ENCODE assay signal across 11 mouse cellular contexts in genomic region chr13:41705636-41706035, GRCm38 (mm10).
A peak's percentile ranks its signal among the peaks of the same experiment; 100 is the strongest.
DNase-seq lines count a peak whose midpoint lies in the region; ATAC-seq and TF ChIP-seq lines count a peak whose summit lies in the region.
"Had no signal": no experiment of that assay in that cellular context is flagged by ENCODE, and none has a peak within 500 bp of the region (broad histone marks: within the 10 kb centered on the region; RNA-seq: fewer than 3 reads in every experiment).

No protein-coding gene starts in this region.

- H3ac ChIP-seq in C2C12 (ENCODE audit: control insufficient read depth, insufficient read length, low read depth) = no peak overlapping the region

- H3K27ac ChIP-seq in intestine, embryonic 14.5 days (ENCODE audit: low read depth) = 0 out of 2 replicates have a peak overlapping the region, but pooled peaks have one; percentile 11
- H3K27ac ChIP-seq in intestine, postnatal 0 days (ENCODE audit: low read depth, low read length) = no peak overlapping the region
- H3K27ac ChIP-seq in embryonic facial prominence, embryonic 10.5 days (replicated peaks) = no peak overlapping the region
- H3K27ac ChIP-seq in forebrain, embryonic 15.5 days (replicated peaks) = no peak overlapping the region
- H3K27ac ChIP-seq: forebrain, embryonic 13.5 days; midbrain, embryonic 15.5 days had no signal

- H3K9ac ChIP-seq in intestine, embryonic 14.5 days (ENCODE audit: low read length) = no peak overlapping the region
- no peak overlapping the region for H3K9ac ChIP-seq in intestine, postnatal 0 days (ENCODE audit: low read depth, low read length)
- H3K9ac ChIP-seq in forebrain, embryonic 15.5 days (replicated peaks) = no peak overlapping the region
- H3K9ac ChIP-seq: forebrain, embryonic 13.5 days; midbrain, embryonic 15.5 days had no signal

- H3K9me3 ChIP-seq in intestine, embryonic 14.5 days (ENCODE audit: control insufficient read depth, low read length) = no peaks in the 10 kb centered on the region
- no peaks in the 10 kb centered on the region for H3K9me3 ChIP-seq in intestine, postnatal 0 days (ENCODE audit: control insufficient read depth)
- H3K9me3 ChIP-seq in embryonic facial prominence, embryonic 10.5 days = no peaks in the 10 kb centered on the region
- no peaks in the 10 kb centered on the region for H3K9me3 ChIP-seq in forebrain, embryonic 15.5 days
- H3K9me3 ChIP-seq: forebrain, embryonic 13.5 days; midbrain, embryonic 15.5 days had no signal

- H3K79me2 ChIP-seq in C2C12 (ENCODE audit: control insufficient read depth, insufficient read depth) = no peaks in the 10 kb centered on the region

- no peak for TF ChIP-seq CTCF in intestine, postnatal 0 days (IDR thresholded peaks at IDR 0.05; ENCODE audit: low read depth)
- no peak for TF ChIP-seq CTCF in C2C12 (IDR thresholded peaks at IDR 0.05; ENCODE audit: control insufficient read depth, insufficient read depth, insufficient read length)

- no peaks in the 10 kb centered on the region for H3K4me1 ChIP-seq in intestine, embryonic 14.5 days (replicated peaks; ENCODE audit: control insufficient read depth, insufficient read depth, low read length)
- H3K4me1 ChIP-seq in intestine, postnatal 0 days (replicated peaks; ENCODE audit: control insufficient read depth, insufficient read depth, low read length) = no peaks in the 10 kb centered on the region
- H3K4me1 ChIP-seq in embryonic facial prominence, embryonic 10.5 days = peaks cover 25% of the 10 kb centered on the region
- peaks cover 5% of the 10 kb centered on the region for H3K4me1 ChIP-seq in forebrain, embryonic 15.5 days

- H3K4me2 ChIP-seq in intestine, embryonic 14.5 days (ENCODE audit: low read length) = no peak overlapping the region
- no peak overlapping the region for H3K4me2 ChIP-seq in intestine, postnatal 0 days (replicated peaks; ENCODE audit: low read depth)
- no peak overlapping the region for H3K4me2 ChIP-seq in forebrain, embryonic 15.5 days (replicated peaks)
- H3K4me2 ChIP-seq: forebrain, embryonic 13.5 days; midbrain, embryonic 15.5 days had no signal

- no peaks in the 10 kb centered on the region for H3K79me3 ChIP-seq in C2C12 (ENCODE audit: low read depth)

- no peaks in the 10 kb centered on the region for H3K27me3 ChIP-seq in intestine, embryonic 14.5 days (replicated peaks; ENCODE audit: control insufficient read depth, insufficient read depth, low read length)
- H3K27me3 ChIP-seq in intestine, postnatal 0 days (replicated peaks; ENCODE audit: control insufficient read depth, insufficient read depth, low read length) = no peaks in the 10 kb centered on the region
- H3K27me3 ChIP-seq in C2C12 (ENCODE audit: control insufficient read depth, insufficient read depth, insufficient read length) = no peaks in the 10 kb centered on the region
- no peaks in the 10 kb centered on the region for H3K27me3 ChIP-seq in embryonic facial prominence, embryonic 10.5 days (replicated peaks; ENCODE audit: low read depth, poor library complexity, severe bottlenecking)
- no peaks in the 10 kb centered on the region for H3K27me3 ChIP-seq in forebrain, embryonic 15.5 days
- H3K27me3 ChIP-seq: forebrain, embryonic 13.5 days; midbrain, embryonic 15.5 days had no signal

- no peak for ATAC-seq in intestine, embryonic 14.5 days (replicated peaks; ENCODE audit: low FRiP score, low TSS enrichment, low read depth)
- ATAC-seq in intestine, postnatal 0 days = no peak
- no peak for ATAC-seq in forebrain, embryonic 15.5 days (replicated peaks)
- ATAC-seq: forebrain, embryonic 13.5 days; midbrain, embryonic 15.5 days had no signal

- no peaks in the 10 kb centered on the region for H3K36me3 ChIP-seq in intestine, embryonic 14.5 days (ENCODE audit: control insufficient read depth, insufficient read depth, low read length)
- H3K36me3 ChIP-seq in intestine, postnatal 0 days (ENCODE audit: control insufficient read depth, insufficient read depth) = no peaks in the 10 kb centered on the region
- no peaks in the 10 kb centered on the region for H3K36me3 ChIP-seq in C2C12 (ENCODE audit: control insufficient read depth, insufficient read depth)
- no peaks in the 10 kb centered on the region for H3K36me3 ChIP-seq in embryonic facial prominence, embryonic 10.5 days (replicated peaks)
- H3K36me3 ChIP-seq in forebrain, embryonic 15.5 days = no peaks in the 10 kb centered on the region
- H3K36me3 ChIP-seq: midbrain, embryonic 15.5 days had no signal

- no peak overlapping the region for H3K4me3 ChIP-seq in intestine, embryonic 14.5 days (ENCODE audit: low read depth, low read length)
- H3K4me3 ChIP-seq in intestine, postnatal 0 days (ENCODE audit: low read depth, low read length) = no peak overlapping the region
- H3K4me3 ChIP-seq in C2C12 (ENCODE audit: insufficient read depth, poor library complexity, severe bottlenecking) = no peak overlapping the region
- no peak overlapping the region for H3K4me3 ChIP-seq in embryonic facial prominence, embryonic 10.5 days
- no peak overlapping the region for H3K4me3 ChIP-seq in forebrain, embryonic 15.5 days
- H3K4me3 ChIP-seq: forebrain, embryonic 13.5 days; midbrain, embryonic 15.5 days had no signal

- WGBS in intestine, embryonic 14.5 days = 34% methylated on average over 4 of the region's 4 CpGs
- 39% methylated on average over 4 of the region's 4 CpGs for WGBS in intestine, postnatal 0 days
- WGBS in embryonic facial prominence, embryonic 10.5 days = 50% methylated on average over 4 of the region's 4 CpGs
- WGBS in forebrain, embryonic 15.5 days = 88% methylated on average over 4 of the region's 4 CpGs

- no peak for DNase-seq in intestine, embryonic 14.5 days (ENCODE audit: low spot score)
- DNase-seq in embryonic facial prominence, embryonic 10.5 days (ENCODE audit: low spot score) = peak; percentile 26
- DNase-seq in heart, postnatal 4 days = peak; percentile 29
- DNase-seq in urinary bladder, adult 2 months (ENCODE audit: low spot score) = no peak
- no peak for DNase-seq in layer of hippocampus, adult 9-11 months
- DNase-seq: adrenal gland, postnatal 25 days had no signal

TF ChIP-seq in C2C12, 6 proteins besides CTCF, POLR2A, EP300 and RAD21:
- TF ChIP-seq MAX (IDR thresholded peaks at IDR 0.05) = no peak
- no peak for TF ChIP-seq CEBPB (IDR thresholded peaks at IDR 0.05; ENCODE audit: low read depth)
- TF ChIP-seq FOSL1 (IDR thresholded peaks at IDR 0.05; ENCODE audit: insufficient read depth, low read length, poor library complexity, severe bottlenecking) = no peak
- no peak for TF ChIP-seq USF1 (IDR thresholded peaks at IDR 0.05; ENCODE audit: low read depth)
- no peak for TF ChIP-seq MYOG (IDR thresholded peaks at IDR 0.05; ENCODE audit: control insufficient read depth, extremely low read depth, insufficient read length)
- peak; percentile 24 for TF ChIP-seq MYOD1 (IDR thresholded peaks at IDR 0.05; ENCODE audit: control insufficient read depth, insufficient read length, low read depth)

Comparison
In these comparisons a context has a peak if more than half of its experiments do, and no peak if none do; other contexts are left out.
1. DNase-seq: peak in embryonic facial prominence, embryonic 10.5 days (single experiment) and heart, postnatal 4 days (single experiment); none in intestine, embryonic 14.5 days (single experiment), urinary bladder, adult 2 months (single experiment) and layer of hippocampus, adult 9-11 months (single experiment).